Mouse (Mus musculus) kidney, adult 2 months (tissue): Measurements from ENCODE around the gene Fgr.

Source experiments
- CTCF ChIP-seq: fragments of 200-500 bp; conservative IDR thresholded peaks from 2 replicates; pipeline ENCODE4 v1.5.1; 2011; ENCODE audit warnings: low read depth, mild to moderate bottlenecking, control low read depth, low read length, moderate library complexity, mixed read lengths; ENCODE audit not compliant: insufficient read depth, insufficient read length
- POLR2A ChIP-seq: fragments of 200-500 bp; IDR thresholded peaks from one replicate; pipeline ENCODE4 v1.6.1; 2011; ENCODE audit warnings: low read depth, low read length, control low read depth

GRCm38 (mm10) chr4:132934639-132935038, 39.3 kb upstream of the Fgr start:
- TF ChIP-seq POLR2A (no peak), CTCF (no peak)
